Mouse (Mus musculus): Measurements from ENCODE around the gene Fbxl18. TPM values are rescaled to one million over a fixed set of nuclear protein-coding genes. Genes with fewer than 3 reads are reported as not detected.

Fbxl18 gene
- 32.6 and 34.2 TPM in 2 replicates for polyA plus RNA-seq (2015; fragmentation: Nextera tagmentation; extraction: Ambion mirVana)

- no peaks in the 10 kb centered on the region for H3K9me3 ChIP-seq
- H3K27me3 ChIP-seq = no peaks in the 10 kb centered on the region
- peak within 1 kb of the TSS; percentile 60 for H3K4me2 ChIP-seq (replicated peaks)
- peaks cover 10% of the 10 kb centered on the region for H3K36me3 ChIP-seq
- peak within 1 kb of the TSS; percentile 72 for H3K4me3 ChIP-seq
- peak; percentile 97 for ATAC-seq (replicated peaks)
- H3K27ac ChIP-seq (replicated peaks) = peak within 1 kb of the TSS; percentile 74
- under 1% methylated on average over 40 of the region's 40 CpGs for WGBS
- H3K9ac ChIP-seq (replicated peaks) = peak within 1 kb of the TSS; percentile 86
- H3K4me1 ChIP-seq = peaks cover 18% of the 10 kb centered on the region
These were observed at the start of gene Fbxl18 for GRCm38 (mm10) chr5:142894918-142895613. TSS of gene Fbxl18 (minus strand) at chr5:142895421.

GRCm38 (mm10) chr5:142940393-142940792 lies 45.2 kb upstream of the Fbxl18 start:
- Histone ChIP-seq H3K9me3 (no peaks in the 10 kb centered on the region), H3K4me3 (no peak overlapping the region), H3K9ac (replicated peaks) (no peak overlapping the region), H3K4me2 (replicated peaks) (no peak overlapping the region), H3K4me1 (peaks cover 6% of the 10 kb centered on the region; the same call in 1 of the 2 replicates), H3K27ac (replicated peaks) (no peak overlapping the region), H3K27me3 (no peaks in the 10 kb centered on the region), H3K36me3 (no peaks in the 10 kb centered on the region)
- 71% methylated on average over 2 of the region's 2 CpGs for WGBS
- ATAC-seq (replicated peaks) = no peak

- Histone ChIP-seq H3K27me3 (no peaks in the 10 kb centered on the region), H3K36me3 (no peaks in the 10 kb centered on the region), H3K4me3 (no peak overlapping the region), H3K4me1 (peaks cover 6% of the 10 kb centered on the region; the same call in 1 of the 2 replicates), H3K27ac (replicated peaks) (no peak overlapping the region), H3K9ac (replicated peaks) (no peak overlapping the region), H3K9me3 (no peaks in the 10 kb centered on the region), H3K4me2 (replicated peaks) (no peak overlapping the region)
- WGBS = 41% methylated on average over 19 of the region's 19 CpGs
- ATAC-seq (replicated peaks) = no peak
These were observed 42.9 kb upstream of the Fbxl18 start for GRCm38 (mm10) chr5:142937956-142938727.

GRCm38 (mm10) chr5:142936336-142936719 lies 41.1 kb upstream of the Fbxl18 start:
- H3K27ac ChIP-seq (replicated peaks) = no peak overlapping the region
- H3K4me3 ChIP-seq = 0 out of 2 replicates have a peak overlapping the region, but pooled peaks have one; percentile 7
- peak overlapping the region; percentile 30; the same call in 1 of the 2 replicates for H3K4me2 ChIP-seq (replicated peaks)
- no peak overlapping the region for H3K9ac ChIP-seq (replicated peaks)
- no peaks in the 10 kb centered on the region for H3K27me3 ChIP-seq
- peaks cover 6% of the 10 kb centered on the region; the same call in 1 of the 2 replicates for H3K4me1 ChIP-seq
- no peaks in the 10 kb centered on the region for H3K9me3 ChIP-seq
- 0 out of 2 replicates have a peak, but pooled peaks have one; percentile 43 for ATAC-seq (replicated peaks)
- 4% methylated on average over 17 of the region's 17 CpGs for WGBS
- H3K36me3 ChIP-seq = no peaks in the 10 kb centered on the region

- Histone ChIP-seq H3K27ac (replicated peaks) (no peak overlapping the region), H3K36me3 (no peaks in the 10 kb centered on the region), H3K4me3 (0 out of 2 replicates have a peak overlapping the region, but pooled peaks have one; percentile 7), H3K9me3 (no peaks in the 10 kb centered on the region), H3K4me2 (replicated peaks) (peak overlapping the region; percentile 30; the same call in 1 of the 2 replicates), H3K4me1 (peaks cover 6% of the 10 kb centered on the region; the same call in 1 of the 2 replicates), H3K9ac (replicated peaks) (no peak overlapping the region), H3K27me3 (no peaks in the 10 kb centered on the region)
- ATAC-seq (replicated peaks) = peak; percentile 70
- WGBS = 15% methylated on average over 13 of the region's 13 CpGs
These were observed 40.6 kb upstream of the Fbxl18 start for GRCm38 (mm10) chr5:142935642-142936335.

- H3K27ac ChIP-seq (replicated peaks) = no peak overlapping the region
- peaks cover 12% of the 10 kb centered on the region for H3K4me1 ChIP-seq
- H3K27me3 ChIP-seq = no peaks in the 10 kb centered on the region
- H3K4me2 ChIP-seq (replicated peaks) = no peak overlapping the region
- H3K4me3 ChIP-seq = no peak overlapping the region
- H3K9me3 ChIP-seq = no peaks in the 10 kb centered on the region
- no peak for ATAC-seq (replicated peaks)
- H3K36me3 ChIP-seq = no peaks in the 10 kb centered on the region
- no peak overlapping the region for H3K9ac ChIP-seq (replicated peaks)
- 69% methylated on average over 8 of the region's 8 CpGs for WGBS
These were observed 37.5 kb upstream of the Fbxl18 start for GRCm38 (mm10) chr5:142932731-142933130.

GRCm38 (mm10) chr5:142932084-142932685 lies 37.0 kb upstream of the Fbxl18 start:
- peak; percentile 38 for ATAC-seq (replicated peaks)
- Histone ChIP-seq H3K9ac (replicated peaks) (no peak overlapping the region), H3K27me3 (no peaks in the 10 kb centered on the region), H3K36me3 (no peaks in the 10 kb centered on the region), H3K4me3 (no peak overlapping the region), H3K4me1 (peaks cover 12% of the 10 kb centered on the region), H3K9me3 (no peaks in the 10 kb centered on the region), H3K4me2 (replicated peaks) (no peak overlapping the region), H3K27ac (replicated peaks) (no peak overlapping the region)
- WGBS = 28% methylated on average over 9 of the region's 9 CpGs

GRCm38 (mm10) chr5:142931241-142931745 lies 36.1 kb upstream of the Fbxl18 start:
- H3K27me3 ChIP-seq = no peaks in the 10 kb centered on the region
- H3K9ac ChIP-seq (replicated peaks) = no peak overlapping the region
- no peaks in the 10 kb centered on the region for H3K9me3 ChIP-seq
- ATAC-seq (replicated peaks) = no peak
- no peak overlapping the region for H3K4me2 ChIP-seq (replicated peaks)
- peaks cover 16% of the 10 kb centered on the region for H3K4me1 ChIP-seq
- no peak overlapping the region for H3K4me3 ChIP-seq
- H3K27ac ChIP-seq (replicated peaks) = no peak overlapping the region
- 87% methylated on average over 9 of the region's 9 CpGs for WGBS
- H3K36me3 ChIP-seq = no peaks in the 10 kb centered on the region

GRCm38 (mm10) chr5:142929400-142929752 lies 34.2 kb upstream of the Fbxl18 start:
- Histone ChIP-seq H3K27me3 (no peaks in the 10 kb centered on the region), H3K9me3 (no peaks in the 10 kb centered on the region), H3K4me1 (peaks cover 12% of the 10 kb centered on the region), H3K9ac (replicated peaks) (peak overlapping the region; percentile 42), H3K27ac (replicated peaks) (no peak overlapping the region; the same call in 1 of the 2 replicates), H3K36me3 (no peaks in the 10 kb centered on the region), H3K4me2 (replicated peaks) (peak overlapping the region; percentile 46), H3K4me3 (peak overlapping the region; percentile 37)
- ATAC-seq (replicated peaks) = no peak
- 17% methylated on average over 4 of the region's 4 CpGs for WGBS

GRCm38 (mm10) chr5:142928749-142929399 lies 33.7 kb upstream of the Fbxl18 start:
- H3K36me3 ChIP-seq = no peaks in the 10 kb centered on the region
- WGBS = 3% methylated on average over 35 of the region's 35 CpGs
- no peaks in the 10 kb centered on the region for H3K27me3 ChIP-seq
- H3K9ac ChIP-seq (replicated peaks) = peak overlapping the region; percentile 42
- peak overlapping the region; percentile 46 for H3K4me2 ChIP-seq (replicated peaks)
- ATAC-seq (replicated peaks) = no peak
- no peak overlapping the region; the same call in 1 of the 2 replicates for H3K27ac ChIP-seq (replicated peaks)
- peaks cover 12% of the 10 kb centered on the region for H3K4me1 ChIP-seq
- peak overlapping the region; percentile 37 for H3K4me3 ChIP-seq
- H3K9me3 ChIP-seq = no peaks in the 10 kb centered on the region

GRCm38 (mm10) chr5:142927341-142927930 lies 32.2 kb upstream of the Fbxl18 start:
- Histone ChIP-seq H3K27me3 (no peaks in the 10 kb centered on the region), H3K27ac (replicated peaks) (no peak overlapping the region), H3K36me3 (no peaks in the 10 kb centered on the region), H3K4me3 (no peak overlapping the region), H3K9me3 (no peaks in the 10 kb centered on the region), H3K4me2 (replicated peaks) (no peak overlapping the region), H3K9ac (replicated peaks) (no peak overlapping the region), H3K4me1 (peaks cover 12% of the 10 kb centered on the region)
- no peak for ATAC-seq (replicated peaks)
- 96% methylated on average over 12 of the region's 12 CpGs for WGBS
